Mouse (Mus musculus): ENCODE measurements at regions not wholly inside any gene's neighbourhood (a gene's known extent, or its start where the extent isn't known, plus 50 kb on each side); places are given as distances from the start of the nearest gene placed in this dataset.

DNA sequence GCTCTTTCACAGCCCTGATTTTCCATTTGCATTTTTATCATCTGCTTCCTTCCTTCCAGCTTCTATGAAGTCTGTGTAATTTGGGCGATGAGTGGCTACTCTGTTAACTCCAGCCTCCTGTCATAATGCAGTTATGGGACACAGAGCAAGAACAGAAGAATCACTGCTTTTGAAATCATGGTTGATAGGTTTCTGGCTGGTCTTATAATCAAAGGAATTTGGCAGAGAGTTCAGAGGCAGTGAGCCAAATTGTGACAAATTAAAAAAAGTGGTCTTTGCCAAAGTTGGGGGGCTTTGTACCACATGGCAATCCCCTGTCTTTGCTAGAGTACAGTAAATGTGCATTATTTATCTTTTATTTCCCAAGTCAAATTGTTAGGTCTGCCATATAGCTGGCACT, 1292.6 kb downstream of the Rapgef2 start:
- no peak for TF ChIP-seq CTCF (IDR thresholded peaks at IDR 0.05)
- no peaks in the 10 kb centered on the region for H3K27me3 ChIP-seq
- DNase-seq (ENCODE audit: low read depth, low spot score) (no peak), ATAC-seq (no peak)
- POLR2A ChIA-PET, result no interaction called here
- CTCF ChIA-PET, result no interaction called here
- in situ Hi-C loops (cut with MboI; ENCODE audit: low pct_unique_long_range_greater_than_20kb), result no loop called here

DNA sequence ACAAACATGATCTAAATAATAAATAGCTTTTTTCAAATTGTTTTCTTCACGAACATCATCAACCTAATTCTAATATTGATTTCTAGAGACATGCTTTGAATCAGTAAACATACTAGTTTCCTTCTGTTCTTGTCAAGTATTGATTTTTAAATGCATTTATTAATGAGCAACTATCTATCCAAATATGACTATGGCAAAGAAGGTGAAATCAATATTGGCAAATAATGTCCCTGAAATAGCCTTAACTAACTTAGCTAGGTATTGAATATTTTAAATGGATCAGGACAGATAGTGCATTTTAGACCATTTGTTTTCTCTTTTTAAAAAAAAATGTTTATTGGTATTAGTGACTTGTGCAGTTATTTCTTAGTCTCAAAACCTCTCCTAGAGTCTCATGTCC, 1341.5 kb downstream of the Rapgef2 start:
- in situ Hi-C loops (cut with MboI; ENCODE audit: low pct_unique_long_range_greater_than_20kb), result no loop called here
- ChIA-PET POLR2A (no interaction called here), CTCF (no interaction called here)
- TF ChIP-seq CTCF (IDR thresholded peaks at IDR 0.05), result no peak
- no peak for DNase-seq (ENCODE audit: low read depth, low spot score)
- ATAC-seq, result no peak
- no peaks in the 10 kb centered on the region for H3K27me3 ChIP-seq

DNA sequence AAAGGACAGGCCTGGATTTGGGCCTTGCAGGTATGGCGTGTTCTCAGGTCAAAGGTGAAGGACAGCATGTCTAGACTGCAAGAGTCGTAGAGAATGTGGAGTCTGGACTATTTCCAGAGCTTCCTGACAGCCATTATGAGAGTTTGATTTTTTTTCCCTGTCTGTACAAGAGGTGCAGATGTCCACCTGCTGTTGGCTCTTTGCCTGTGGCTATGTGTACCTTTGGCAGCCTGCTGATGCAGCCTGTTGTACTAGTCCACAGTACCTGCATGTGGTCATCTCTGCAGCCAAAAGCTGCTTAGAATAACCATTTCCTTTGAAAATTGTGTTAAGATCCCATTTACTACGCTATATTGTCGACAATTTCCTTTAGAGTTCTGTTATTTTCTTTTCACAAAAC, 1389.1 kb downstream of the Rapgef2 start:
- ATAC-seq, result no peak

DNA sequence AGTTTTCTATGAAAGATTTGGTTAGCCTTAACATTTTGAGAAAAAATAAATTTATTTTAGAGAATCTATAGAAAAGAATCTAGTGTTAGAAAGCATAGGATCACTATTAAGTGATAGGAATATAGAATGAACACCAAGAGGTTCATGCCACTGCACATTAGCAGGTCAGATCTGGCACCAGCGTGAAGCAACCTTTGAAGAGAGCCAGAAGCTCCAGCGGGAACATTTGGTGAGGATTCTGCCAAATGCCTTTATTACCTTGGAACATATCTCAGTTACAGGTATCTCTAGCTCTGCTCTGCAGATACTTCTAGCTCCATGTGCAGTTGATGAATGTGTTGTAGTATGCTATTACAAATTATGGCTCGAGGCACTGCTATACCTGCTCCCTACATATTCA, 1398.7 kb downstream of the Rapgef2 start:
- no peak for DNase-seq (ENCODE audit: low read depth, low spot score)
- in situ Hi-C loops (cut with MboI; ENCODE audit: low pct_unique_long_range_greater_than_20kb), result no loop called here
- ChIA-PET CTCF (no interaction called here), POLR2A (no interaction called here)
- TF ChIP-seq CTCF (IDR thresholded peaks at IDR 0.05), result no peak
- no peak for ATAC-seq
- H3K27me3 ChIP-seq, result no peaks in the 10 kb centered on the region

More for the DNA sequence above, 1389.1 kb downstream of the Rapgef2 start:
- ChIA-PET POLR2A (no interaction called here), CTCF (no interaction called here)
- no peak for DNase-seq (ENCODE audit: low read depth, low spot score)
- no peak for TF ChIP-seq CTCF (IDR thresholded peaks at IDR 0.05)
- in situ Hi-C loops (cut with MboI; ENCODE audit: low pct_unique_long_range_greater_than_20kb), result no loop called here
- no peaks in the 10 kb centered on the region for H3K27me3 ChIP-seq

DNA sequence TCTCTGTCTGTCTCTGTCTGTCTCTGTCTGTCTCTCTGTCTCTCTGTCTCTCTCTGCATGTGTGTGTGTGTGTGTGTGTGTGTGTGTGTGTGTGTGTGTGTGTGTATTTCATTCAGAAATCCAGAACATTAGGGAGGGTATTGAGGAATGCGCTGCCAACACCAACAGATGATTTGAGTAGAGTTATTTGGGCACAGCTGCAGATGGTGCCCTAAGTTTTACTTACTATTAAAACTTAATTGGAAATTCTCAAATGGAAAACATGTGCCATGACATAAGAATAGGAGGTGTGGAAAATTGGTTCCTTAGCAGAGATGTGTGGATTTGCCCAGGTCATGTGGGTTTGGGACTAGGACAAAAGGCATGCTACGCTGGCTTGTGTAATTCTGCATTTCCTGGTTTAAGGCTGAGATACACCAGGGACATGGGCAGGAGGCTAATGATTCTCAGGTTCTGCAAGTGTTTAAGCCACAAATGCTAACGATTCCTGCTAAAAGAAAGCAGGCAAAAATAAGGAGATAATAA, 1437.5 kb downstream of the Rapgef2 start:
- in situ Hi-C loops (cut with MboI; ENCODE audit: low pct_unique_long_range_greater_than_20kb), result no loop called here
- POLR2A ChIA-PET, result no interaction called here
- DNase-seq (ENCODE audit: low read depth, low spot score) (no peak), ATAC-seq (no peak)
- no peak for TF ChIP-seq CTCF (IDR thresholded peaks at IDR 0.05)
- CTCF ChIA-PET, result no interaction called here
- no peaks in the 10 kb centered on the region for H3K27me3 ChIP-seq

DNA sequence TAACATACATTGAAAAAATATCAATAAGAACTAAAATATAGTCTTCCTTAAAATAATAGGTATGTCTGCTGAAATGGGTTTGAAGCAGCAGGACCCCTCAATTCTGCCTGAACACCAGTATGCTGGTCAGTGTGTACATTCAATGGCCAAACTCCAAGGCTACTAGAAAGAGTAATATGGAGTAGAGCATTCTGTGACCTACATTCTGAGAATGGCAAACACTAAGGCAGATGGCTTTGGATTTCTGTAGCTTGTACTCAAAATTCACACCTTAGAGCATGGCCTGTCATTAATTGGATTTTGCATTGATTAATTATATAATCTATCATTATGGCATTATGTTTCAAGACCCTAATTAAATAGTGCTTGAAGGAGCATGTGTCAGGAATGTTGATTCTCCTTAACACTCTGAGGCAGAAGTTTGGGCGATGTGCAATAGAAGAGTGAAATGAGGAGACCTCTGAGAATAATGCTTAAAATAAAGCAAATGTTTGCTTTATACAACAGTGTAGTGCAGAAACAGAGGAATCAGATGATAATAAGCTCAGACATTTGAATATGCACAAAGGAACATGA, 1454.0 kb downstream of the Rapgef2 start:
- in situ Hi-C loops (cut with MboI; ENCODE audit: low pct_unique_long_range_greater_than_20kb), result no loop called here
- ChIA-PET CTCF (interaction anchor here (1.3 kb wide), 1 partner anchor 22 kb away, joined by 4 read pairs; no protein-coding TSS in a partner anchor), POLR2A (no interaction called here)
- no peak for ATAC-seq
- no peak for DNase-seq (ENCODE audit: low read depth, low spot score)
- H3K27me3 ChIP-seq, result no peaks in the 10 kb centered on the region
- TF ChIP-seq CTCF (IDR thresholded peaks at IDR 0.05), result no peak

DNA sequence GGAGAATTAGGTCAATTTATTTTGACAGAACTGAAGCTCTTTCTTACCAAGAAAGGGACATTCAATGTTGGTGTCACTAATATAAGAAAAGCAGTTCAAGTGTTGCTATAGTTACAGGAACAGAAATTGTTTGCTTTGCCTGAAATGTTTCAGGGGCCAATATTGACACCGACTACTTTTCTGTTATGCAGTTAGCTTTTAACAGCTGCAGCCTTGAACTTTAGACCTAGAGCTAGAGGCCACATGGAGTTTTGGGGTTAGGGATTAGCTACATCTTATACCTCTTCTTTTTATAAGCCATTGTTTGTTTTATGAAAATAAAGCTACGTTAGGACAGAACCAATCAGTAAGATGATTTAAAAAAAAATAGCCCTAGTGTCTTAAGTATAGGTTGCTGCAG, 1454.6 kb downstream of the Rapgef2 start:
- DNase-seq (ENCODE audit: low read depth, low spot score) (no peak), ATAC-seq (no peak)
- CTCF ChIA-PET, result interaction anchor here (1.3 kb wide), 1 partner anchor 21 kb away, joined by 4 read pairs; no protein-coding TSS in a partner anchor
- POLR2A ChIA-PET, result no interaction called here
- no peaks in the 10 kb centered on the region for H3K27me3 ChIP-seq
- in situ Hi-C loops (cut with MboI; ENCODE audit: low pct_unique_long_range_greater_than_20kb), result no loop called here
- no peak for TF ChIP-seq CTCF (IDR thresholded peaks at IDR 0.05)

DNA sequence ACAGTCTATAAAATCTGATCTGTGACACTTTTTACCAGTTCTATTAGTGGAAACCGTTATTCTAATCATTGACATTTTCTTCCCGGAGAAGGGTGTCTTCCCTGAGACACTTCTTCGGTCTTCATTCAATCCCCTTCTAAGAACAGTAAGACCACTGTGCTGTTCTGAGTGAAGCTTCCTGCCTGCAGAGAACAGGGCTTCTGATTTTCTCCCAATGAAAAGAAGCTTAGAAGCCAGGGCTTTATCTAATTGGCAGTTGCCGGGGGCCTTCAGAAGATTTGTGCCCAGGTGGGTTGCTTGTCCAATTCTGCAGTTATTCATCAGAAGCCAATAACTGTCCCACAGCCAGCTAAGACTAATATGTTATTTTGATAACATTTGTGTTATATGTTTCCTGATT, 1455.1 kb downstream of the Rapgef2 start:
- no peaks in the 10 kb centered on the region for H3K27me3 ChIP-seq
- ATAC-seq (no peak), DNase-seq (ENCODE audit: low read depth, low spot score) (no peak)
- TF ChIP-seq CTCF (IDR thresholded peaks at IDR 0.05), result no peak
- in situ Hi-C loops (cut with MboI; ENCODE audit: low pct_unique_long_range_greater_than_20kb), result no loop called here
- ChIA-PET CTCF (interaction anchor here (1.3 kb wide), 1 partner anchor 21 kb away, joined by 4 read pairs; no protein-coding TSS in a partner anchor), POLR2A (interaction anchor here (0.5 kb wide), 1 partner anchor 522 kb away, joined by 4 read pairs; no protein-coding TSS in a partner anchor)

DNA sequence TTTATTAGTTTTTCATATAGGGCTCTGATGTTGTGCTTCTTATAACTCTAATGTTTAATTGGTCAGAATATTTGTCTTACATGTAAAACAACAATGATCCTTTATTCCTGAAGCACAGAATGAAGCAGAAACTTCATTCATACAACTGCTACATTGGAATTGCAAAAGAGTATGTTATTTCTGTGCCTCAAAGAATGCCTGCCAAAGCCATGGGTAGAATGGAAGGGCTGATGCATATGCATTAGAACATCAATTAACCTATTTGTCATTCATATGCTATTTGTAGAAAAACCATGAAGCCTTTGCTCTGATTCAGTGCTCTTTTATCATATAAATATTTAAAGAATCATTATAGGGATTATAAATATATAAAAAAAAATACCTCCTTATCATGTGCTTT, 1456.1 kb downstream of the Rapgef2 start:
- in situ Hi-C loops (cut with MboI; ENCODE audit: low pct_unique_long_range_greater_than_20kb), result no loop called here
- ATAC-seq (no peak), DNase-seq (ENCODE audit: low read depth, low spot score) (no peak)
- ChIA-PET POLR2A (no interaction called here), CTCF (no interaction called here)
- TF ChIP-seq CTCF (IDR thresholded peaks at IDR 0.05), result no peak
- H3K27me3 ChIP-seq, result no peaks in the 10 kb centered on the region

DNA sequence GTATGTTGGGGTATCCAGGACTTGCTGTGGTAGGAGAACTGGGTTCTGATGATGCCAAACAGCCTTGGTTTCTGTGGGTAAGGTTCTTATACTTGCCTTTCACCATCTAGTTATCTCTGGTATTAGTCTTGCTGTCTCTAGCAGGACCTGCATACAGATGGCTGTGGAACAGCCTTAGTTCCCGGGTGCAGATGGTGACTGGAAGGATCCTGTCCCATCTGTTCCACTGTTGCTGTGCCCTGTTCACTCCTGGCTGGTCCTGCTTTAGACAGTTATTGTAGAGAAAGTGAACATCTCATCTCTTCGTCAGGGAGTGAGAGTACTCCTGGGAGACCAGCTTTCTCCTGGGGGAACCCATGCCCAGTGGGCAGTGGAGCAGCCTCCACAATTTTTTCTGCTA, 1485.5 kb downstream of the Rapgef2 start:
- ATAC-seq, result no peak
- H3K27me3 ChIP-seq, result no peaks in the 10 kb centered on the region
- no peak for TF ChIP-seq CTCF (IDR thresholded peaks at IDR 0.05)
- ChIA-PET POLR2A (no interaction called here), CTCF (no interaction called here)
- DNase-seq (ENCODE audit: low read depth, low spot score), result no peak
- in situ Hi-C loops (cut with MboI; ENCODE audit: low pct_unique_long_range_greater_than_20kb), result no loop called here

DNA sequence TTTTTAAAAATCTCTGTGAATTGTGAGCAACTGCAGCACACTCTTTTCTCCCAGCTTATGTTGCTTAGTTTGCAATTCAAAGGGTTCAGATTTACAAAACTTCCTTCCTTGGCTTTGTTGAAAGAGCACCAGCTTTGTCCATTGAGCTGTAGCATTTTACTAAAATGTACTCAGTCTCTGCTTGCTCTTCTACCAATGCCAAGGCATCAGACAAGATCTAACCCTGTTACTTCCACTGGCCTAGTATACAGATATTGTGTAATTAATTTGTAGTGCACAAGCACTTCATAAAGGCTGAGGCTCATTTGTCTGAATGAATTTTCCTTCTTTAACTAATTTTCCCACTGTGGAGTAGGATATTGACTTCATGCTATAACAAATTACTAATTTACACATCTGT, 1504.5 kb downstream of the Rapgef2 start:
- no peak for DNase-seq (ENCODE audit: low read depth, low spot score)
- no peak for ATAC-seq
- ChIA-PET POLR2A (no interaction called here), CTCF (interaction anchor here (1.2 kb wide), 1 partner anchor 9 kb away, joined by 5 read pairs; no protein-coding TSS in a partner anchor)
- in situ Hi-C loops (cut with MboI; ENCODE audit: low pct_unique_long_range_greater_than_20kb), result no loop called here
- TF ChIP-seq CTCF (IDR thresholded peaks at IDR 0.05), result no peak
- no peaks in the 10 kb centered on the region for H3K27me3 ChIP-seq

DNA sequence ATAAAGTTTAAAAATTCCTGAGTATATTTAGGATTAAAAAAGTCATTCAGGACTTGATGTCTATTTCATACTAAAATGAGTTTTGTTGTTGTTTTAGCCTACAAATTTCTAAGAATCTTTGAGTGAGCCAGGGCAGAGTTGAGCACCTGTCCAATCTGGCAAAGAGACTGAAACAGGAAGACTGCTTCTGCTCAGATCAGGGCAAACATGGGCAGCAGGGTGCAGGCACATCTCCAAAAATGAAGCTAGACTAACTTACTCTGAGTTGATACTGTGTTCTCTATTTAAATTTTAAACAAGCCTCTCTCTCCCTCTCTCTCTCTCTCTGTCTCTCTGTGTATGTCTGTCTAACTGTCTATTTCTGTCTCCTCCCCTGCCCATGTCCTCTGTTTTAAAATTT, 1505.0 kb downstream of the Rapgef2 start:
- ChIA-PET CTCF (interaction anchor here (1.2 kb wide), 1 partner anchor 9 kb away, joined by 5 read pairs; no protein-coding TSS in a partner anchor), POLR2A (no interaction called here)
- H3K27me3 ChIP-seq, result no peaks in the 10 kb centered on the region
- no peak for DNase-seq (ENCODE audit: low read depth, low spot score)
- in situ Hi-C loops (cut with MboI; ENCODE audit: low pct_unique_long_range_greater_than_20kb), result no loop called here
- no peak for ATAC-seq
- no peak for TF ChIP-seq CTCF (IDR thresholded peaks at IDR 0.05)

All from Patski (cell line).